13 mouse cellular contexts compared by ENCODE assay signal in genomic region chr8:91198036-91198435, GRCm38 (mm10).
"Had no signal": no experiment of that assay in that cellular context is flagged by ENCODE, and none has a peak within 500 bp of the region (broad histone marks: within the 10 kb centered on the region; RNA-seq: fewer than 3 reads in every experiment).

No protein-coding gene starts in this region.

- H3K27ac ChIP-seq: layer of hippocampus, adult 2 months; left cerebral cortex, adult 2 months; limb, embryonic 12.5 days; liver, embryonic 15.5 days; midbrain, embryonic 13.5 days; neural tube, embryonic 12.5 days; stomach, postnatal 0 days had no signal

- H3K36me3 ChIP-seq: limb, embryonic 12.5 days; liver, embryonic 15.5 days; midbrain, embryonic 13.5 days; neural tube, embryonic 12.5 days had no signal

- H3K9me3 ChIP-seq: limb, embryonic 12.5 days; liver, embryonic 15.5 days; midbrain, embryonic 13.5 days; neural tube, embryonic 12.5 days had no signal

- DNase-seq: kidney, adult 8-10 months had no signal

- H3K4me2 ChIP-seq: limb, embryonic 12.5 days; liver, embryonic 11.5 days; liver, embryonic 15.5 days; midbrain, embryonic 13.5 days; neural tube, embryonic 12.5 days had no signal

- H3K4me1 ChIP-seq: liver, embryonic 15.5 days; midbrain, embryonic 13.5 days; neural tube, embryonic 12.5 days had no signal

- H3K27me3 ChIP-seq: liver, embryonic 15.5 days; neural tube, embryonic 12.5 days had no signal

- H3K4me3 ChIP-seq: layer of hippocampus, adult 2 months; left cerebral cortex, adult 2 months; limb, embryonic 12.5 days; liver, embryonic 15.5 days; midbrain, embryonic 13.5 days; myocyte; neural tube, embryonic 12.5 days had no signal

- ATAC-seq: hindbrain, embryonic 16.5 days; inflammation-experienced regulatory T-cells, adult 6 months; intestine, postnatal 0 days; midbrain, embryonic 13.5 days had no signal

- H3K9ac ChIP-seq: limb, embryonic 12.5 days; liver, embryonic 15.5 days; midbrain, embryonic 13.5 days; neural tube, embryonic 12.5 days had no signal
